Mouse (Mus musculus): ENCODE measurements at regions not wholly inside any gene's neighbourhood (a gene's known extent, or its start where the extent isn't known, plus 50 kb on each side); places are given as distances from the start of the nearest gene placed in this dataset.
A peak's percentile ranks its signal among the peaks of the same experiment; 100 is the strongest.

- DNase-seq, result peak; percentile 64
These were observed 54.0 kb upstream of the Ets2 start for GRCm38 (mm10) chr16:95647854-95648253.

- DNase-seq, result no peak
These were observed 56.6 kb upstream of the Erg start for GRCm38 (mm10) chr16:95642784-95643590.

DNA sequence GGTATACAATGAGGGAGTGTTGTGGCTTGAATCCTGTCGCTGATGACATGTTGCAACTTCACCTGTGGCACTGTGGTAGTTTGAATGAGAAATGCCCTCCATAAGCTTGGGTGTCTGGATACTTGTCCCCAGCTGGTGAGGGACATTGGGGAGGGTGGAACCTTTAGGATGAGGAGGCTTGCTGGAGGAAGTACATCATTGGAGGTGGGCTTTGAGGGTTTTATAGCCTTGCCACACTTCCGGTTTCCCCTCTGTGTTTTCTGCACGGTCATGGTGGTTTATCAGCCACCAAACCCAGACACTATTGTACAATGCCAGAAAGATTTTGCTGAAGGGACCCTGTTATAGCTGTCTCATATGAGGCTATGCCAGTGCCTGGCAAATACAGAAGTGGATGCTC lies 54.3 kb upstream of the Erg start:
- no peak for DNase-seq

GRCm38 (mm10) chr16:95639677-95640076 lies 53.3 kb upstream of the Erg start:
- DNase-seq, result no peak

- DNase-seq, result no peak
These were observed 51.5 kb upstream of the Erg start for GRCm38 (mm10) chr16:95637850-95638249.

GRCm38 (mm10) chr16:95636615-95637014 lies 50.2 kb upstream of the Erg start:
- DNase-seq, result no peak
